Mouse (Mus musculus): ENCODE data around the gene Krt222.
A peak's percentile ranks its signal among the peaks of the same experiment; 100 is the strongest.

The Krt222 gene

GRCm38 (mm10) chr11:99238468-99238867 lies 5.4 kb downstream of the Krt222 start:
- DNase-seq (ENCODE audit: low read depth): no peak

GRCm38 (mm10) chr11:99231049-99231816 lies 12.7 kb downstream of the Krt222 start:
- DNase-seq (ENCODE audit: low read depth): no peak

- DNase-seq (ENCODE audit: low read depth): peak; percentile 58
Measured at GRCm38 (mm10) chr11:99230261-99231048, 13.4 kb downstream of the Krt222 start, which contains the start of gene Smarce1. TSS of gene Smarce1 (minus strand) at chr11:99231017.

GRCm38 (mm10) chr11:99229641-99230260 lies 14.1 kb downstream of the Krt222 start:
- no peak for DNase-seq (ENCODE audit: low read depth)

- DNase-seq (ENCODE audit: low read depth): peak; percentile 38
Measured at GRCm38 (mm10) chr11:99226298-99226697, 17.6 kb downstream of the Krt222 start.

- no peak for DNase-seq (ENCODE audit: low read depth)
Measured at GRCm38 (mm10) chr11:99223310-99223709, 20.6 kb downstream of the Krt222 start.

GRCm38 (mm10) chr11:99221811-99222210 lies 22.1 kb downstream of the Krt222 start:
- DNase-seq (ENCODE audit: low read depth): no peak

GRCm38 (mm10) chr11:99217248-99217986 lies 26.5 kb downstream of the Krt222 start:
- no peak for DNase-seq (ENCODE audit: low read depth)

- DNase-seq (ENCODE audit: low read depth): no peak
Measured at GRCm38 (mm10) chr11:99216181-99216580, 27.7 kb downstream of the Krt222 start.

- no peak for DNase-seq (ENCODE audit: low read depth)
Measured at GRCm38 (mm10) chr11:99212693-99213092, 31.2 kb downstream of the Krt222 start.

GRCm38 (mm10) chr11:99211964-99212363 lies 31.9 kb downstream of the Krt222 start:
- no peak for DNase-seq (ENCODE audit: low read depth)

- no peak for DNase-seq (ENCODE audit: low read depth)
Measured at GRCm38 (mm10) chr11:99208105-99208669, 35.7 kb downstream of the Krt222 start.

GRCm38 (mm10) chr11:99207449-99207848 lies 36.4 kb downstream of the Krt222 start:
- DNase-seq (ENCODE audit: low read depth): no peak

GRCm38 (mm10) chr11:99206954-99207353 lies 36.9 kb downstream of the Krt222 start:
- DNase-seq (ENCODE audit: low read depth): peak; percentile 67

- DNase-seq (ENCODE audit: low read depth): peak; percentile 41
Measured at GRCm38 (mm10) chr11:99189154-99189582, 54.7 kb downstream of the Krt222 start.

- DNase-seq (ENCODE audit: low read depth): no peak
Measured at GRCm38 (mm10) chr11:99187348-99187747, 56.5 kb downstream of the Krt222 start.

- no peak for DNase-seq (ENCODE audit: low read depth)
Measured at GRCm38 (mm10) chr11:99186836-99187235, 57.0 kb downstream of the Krt222 start.

Measured in c-Kit-positive CD71-positive TER-119-negative erythroid progenitor cells, embryonic 14.5 days (primary cell).